Mouse (Mus musculus): ENCODE data around the gene Tpd52l1. TPM values are rescaled to one million over a fixed set of nuclear protein-coding genes. Genes with fewer than 3 reads are reported as not detected.

Gene Tpd52l1
- 5.8 and 7.1 TPM in 2 replicates for polyA plus RNA-seq (2012; rRNA removed)

GRCm38 (mm10) chr10:31445291-31446124 is at the start of gene Tpd52l1:
Tpd52l1 (minus strand) TSS chr10:31445958.

GRCm38 (mm10) chr10:31312865-31313848 is 132.6 kb downstream of the Tpd52l1 start, which contains the start of gene Hddc2:
Hddc2 (plus strand) TSS chr10:31313383.

Other genes starting within 250 kb of the Tpd52l1 start
- 5.2 and 6.0 TPM in 2 replicates for gene Hddc2, start 132.6 kb downstream of the Tpd52l1 start, polyA plus RNA-seq (2012; rRNA removed)
- 1.5 TPM in 2 replicates for gene Rnf217, start 163.2 kb upstream of the Tpd52l1 start, polyA plus RNA-seq (2012; rRNA removed)

Data from colon, adult 2 months (tissue).